Mouse (Mus musculus) 3134 (cell line): ENCODE measurements at regions not wholly inside any gene's neighbourhood (a gene's known extent, or its start where the extent isn't known, plus 50 kb on each side); places are given as distances from the start of the nearest gene placed in this dataset.

Experiments used
- DNase-seq: peaks from one replicate; pipeline ENCODE4 v3.0.0-alpha.2; 2011; ENCODE audit warnings: low spot score; ENCODE audit not compliant: insufficient read length; ENCODE audit errors: extremely low read depth

DNA sequence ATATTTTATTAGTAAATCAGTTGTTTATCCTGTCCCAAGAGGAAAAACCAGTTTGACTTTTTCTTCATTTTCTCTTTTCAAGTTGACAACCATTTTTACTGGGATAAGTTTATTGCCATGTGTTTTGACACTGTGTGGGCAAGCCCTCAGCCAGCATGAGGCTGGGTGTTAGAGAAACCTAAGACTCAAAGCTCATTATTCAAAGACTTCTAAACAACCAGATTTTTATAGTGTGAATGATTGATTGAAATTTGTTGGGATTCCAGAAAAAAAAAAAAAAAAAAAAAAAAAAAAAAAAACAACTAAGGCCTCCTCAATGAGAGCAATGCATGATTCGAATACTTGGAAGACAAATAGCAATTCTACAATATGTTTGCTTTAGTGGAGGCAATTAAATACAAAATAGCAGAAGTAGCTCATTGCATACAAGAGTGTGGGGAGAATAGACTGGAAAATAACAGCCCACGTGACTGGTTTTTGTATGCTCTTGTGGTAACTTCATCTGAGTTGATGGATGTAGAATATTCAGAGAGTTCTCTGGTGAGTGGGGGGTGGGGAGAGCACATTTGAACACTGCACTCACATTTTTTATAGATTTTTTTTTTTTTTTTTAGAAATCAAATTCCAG, 70.9 kb upstream of the Btg1 start:
- no peak for DNase-seq

DNA sequence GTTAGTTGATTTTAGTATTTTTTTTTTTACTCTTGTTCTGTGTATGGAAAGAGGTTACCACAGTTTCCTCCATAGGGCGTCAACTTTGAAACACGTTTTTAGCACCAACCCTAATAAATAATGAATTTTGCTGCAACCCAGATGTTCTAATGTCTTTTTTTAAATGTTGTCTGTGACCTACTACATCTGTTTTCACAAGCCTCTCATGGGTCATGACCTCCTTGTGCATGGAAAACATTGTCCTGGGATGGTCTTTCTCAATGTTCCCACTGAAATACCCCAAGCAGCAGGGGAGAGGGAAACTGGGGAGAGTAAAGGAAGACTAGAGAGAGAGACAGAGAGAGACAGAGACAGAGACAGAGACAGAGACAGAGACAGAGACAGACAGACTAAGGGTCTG, 67.2 kb upstream of the Btg1 start:
- no peak for DNase-seq

DNA sequence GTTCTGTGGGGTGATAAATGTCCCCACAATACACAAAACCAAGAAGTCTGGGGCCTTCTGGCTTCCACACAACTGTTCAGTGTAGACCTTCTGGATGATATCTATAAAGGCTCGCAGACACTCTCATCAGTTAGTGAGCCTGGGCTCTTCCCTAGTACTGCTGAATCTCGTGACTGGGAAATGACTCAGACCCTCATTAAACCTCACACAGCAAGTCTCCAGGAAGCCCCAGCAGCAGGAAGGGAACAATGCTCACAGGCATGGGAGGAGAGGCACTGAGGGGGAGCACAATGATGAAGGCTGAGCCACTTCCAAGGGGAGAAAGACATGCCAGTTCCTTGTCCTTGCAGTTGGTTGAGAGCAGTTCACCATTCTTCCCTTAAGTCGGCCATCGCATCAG, 66.5 kb upstream of the Btg1 start:
- peak; percentile 24 for DNase-seq

DNA sequence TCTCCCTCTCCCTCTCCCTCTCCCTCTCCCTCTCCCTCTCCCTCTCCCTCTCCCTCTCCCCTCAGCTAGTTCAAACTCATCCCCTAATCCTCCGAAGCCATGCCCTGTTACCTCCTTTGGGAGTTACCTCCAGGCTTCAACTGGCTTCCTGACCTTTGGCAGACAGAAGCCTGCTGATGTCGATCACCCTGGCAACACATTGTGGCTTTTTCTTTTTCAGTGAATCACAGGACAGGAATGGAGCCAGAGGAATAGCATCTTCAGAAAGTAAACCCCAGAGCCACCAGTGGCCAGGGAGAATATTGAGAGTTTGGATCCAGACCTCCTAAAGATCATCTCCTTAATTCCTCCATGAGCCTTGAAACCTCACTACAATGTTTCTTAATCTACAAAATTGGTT, 59.5 kb upstream of the Btg1 start:
- DNase-seq: peak; percentile 70

DNA sequence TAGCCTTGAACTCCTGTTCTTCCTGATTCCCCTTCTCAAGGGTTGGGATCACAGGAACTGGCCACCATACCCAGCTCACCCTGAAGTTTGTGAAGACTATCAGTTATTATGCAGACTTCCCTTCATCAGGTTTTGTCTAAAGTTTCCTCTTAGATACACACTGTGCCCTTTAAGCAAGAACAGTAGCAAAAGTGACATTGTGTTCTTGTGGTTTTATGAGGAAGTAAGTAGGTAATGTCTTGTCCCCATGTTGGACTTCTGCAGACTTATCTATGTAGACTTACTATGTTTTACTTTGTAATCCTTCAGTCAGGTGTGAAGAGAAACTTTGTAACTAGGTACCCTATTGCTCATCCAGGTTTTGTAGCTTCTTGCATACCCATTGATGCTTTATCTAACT, 51.5 kb upstream of the Btg1 start:
- no peak for DNase-seq
